Mouse (Mus musculus): ENCODE results near the gene Mbtps1.

Gene Mbtps1

DNA sequence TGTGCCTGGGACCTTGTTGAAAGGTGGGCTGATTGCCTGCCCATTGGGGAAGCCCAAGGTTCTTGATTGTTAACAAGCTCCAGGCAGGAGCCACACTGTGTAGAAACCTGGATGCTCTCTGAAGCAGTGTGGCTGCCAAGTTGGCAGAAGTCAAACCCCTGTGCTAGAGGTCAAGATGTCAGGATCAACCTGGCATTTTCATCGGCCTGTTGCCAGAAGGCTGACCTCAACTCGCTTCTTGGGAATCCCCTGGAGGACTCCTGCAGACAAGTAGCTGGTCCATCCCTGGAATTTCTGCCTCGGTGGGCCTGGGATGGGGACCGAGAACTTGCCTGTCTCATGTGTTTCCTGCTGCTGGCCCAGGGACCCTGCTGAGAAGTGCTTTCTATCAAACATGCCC, 56.4 kb downstream of the Mbtps1 start:
- DNase-seq (ENCODE audit: low spot score), result no peak

DNA sequence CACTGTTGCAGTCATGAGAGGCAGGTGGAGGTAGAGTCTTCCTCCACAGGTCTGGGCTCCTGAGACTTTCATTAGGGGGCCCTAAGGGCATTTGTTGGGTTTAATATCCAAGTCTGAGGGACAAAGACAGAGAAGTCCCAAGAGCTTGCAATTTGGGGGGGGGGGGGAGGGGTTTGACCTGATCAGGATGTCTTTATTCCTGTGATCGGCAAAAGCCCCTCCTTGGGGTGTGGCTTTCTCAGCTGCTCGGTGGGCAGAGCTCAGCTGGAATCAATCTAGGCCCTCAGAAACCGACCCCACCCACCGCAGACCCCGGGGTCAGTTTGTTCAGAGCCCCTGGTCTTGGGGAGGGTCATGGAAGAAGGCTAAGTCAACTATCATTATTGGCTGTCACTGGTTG, 56.9 kb downstream of the Mbtps1 start, which contains the start of gene Slc38a8:
Slc38a8 (minus strand) TSS at position 101 of the 400 bp plus-strand sequence.
- DNase-seq (ENCODE audit: low spot score), result no peak

DNA sequence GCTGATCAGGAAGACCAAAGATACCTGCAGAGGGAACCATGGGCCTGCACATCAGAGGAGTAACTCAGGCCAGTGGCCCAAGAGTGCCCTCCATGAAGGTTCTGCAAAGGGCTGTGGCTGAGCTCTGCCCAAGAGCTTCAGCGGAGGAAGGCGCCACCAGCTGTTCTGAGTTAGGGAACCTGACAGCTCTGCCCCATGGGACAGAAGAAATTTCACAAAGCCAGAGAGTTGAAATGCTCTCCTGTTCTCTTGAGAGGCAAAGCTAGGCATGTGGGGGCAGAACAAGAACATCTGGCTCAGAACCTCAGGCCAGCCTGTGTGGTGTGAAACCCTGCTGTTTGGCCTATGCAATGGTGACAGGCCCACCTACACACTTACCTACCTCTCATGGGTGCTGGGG, 58.7 kb downstream of the Mbtps1 start:
- DNase-seq (ENCODE audit: low spot score), result peak; percentile 40

DNA sequence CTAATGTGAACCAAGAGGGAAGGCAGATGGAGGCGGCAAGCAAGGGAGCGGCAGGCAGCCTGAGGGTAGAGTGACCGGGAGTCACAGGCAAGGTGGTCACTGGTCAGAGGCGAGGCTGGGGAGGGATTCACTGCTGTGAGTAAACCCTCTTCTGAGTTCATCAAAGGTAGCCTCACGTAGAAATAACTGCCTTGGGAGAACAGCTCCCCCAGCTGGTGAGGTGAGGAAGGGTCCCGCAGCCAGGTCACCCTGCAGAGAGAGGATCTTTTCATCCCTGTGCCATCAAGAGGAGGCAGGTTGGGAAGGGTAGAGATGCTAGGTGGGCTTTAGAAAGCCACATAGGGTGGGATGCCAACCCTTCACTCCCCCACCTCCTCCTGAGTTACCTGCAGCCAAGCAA, 61.7 kb downstream of the Mbtps1 start:
- DNase-seq (ENCODE audit: low spot score), result peak; percentile 58

DNA sequence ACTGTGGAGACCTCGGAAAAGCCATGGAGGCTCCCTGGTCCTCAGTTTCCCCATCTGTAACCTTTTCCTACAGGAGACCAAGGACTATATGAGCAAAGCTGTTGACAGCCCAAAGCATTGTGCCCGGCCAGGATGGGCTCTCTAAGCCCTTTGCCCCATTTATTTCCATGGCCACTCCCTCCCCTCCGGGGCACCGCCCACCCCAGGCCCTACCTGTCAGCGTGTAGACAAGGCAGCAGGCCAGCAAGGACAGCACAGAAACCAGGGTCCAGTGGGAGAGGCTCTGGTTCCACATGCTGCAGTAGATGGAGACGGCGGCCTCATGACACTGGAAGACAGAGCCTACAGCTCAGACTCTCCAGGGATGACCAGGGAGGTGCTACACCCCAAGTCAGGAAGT, 71.4 kb downstream of the Mbtps1 start:
- no peak for DNase-seq (ENCODE audit: low spot score)

DNA sequence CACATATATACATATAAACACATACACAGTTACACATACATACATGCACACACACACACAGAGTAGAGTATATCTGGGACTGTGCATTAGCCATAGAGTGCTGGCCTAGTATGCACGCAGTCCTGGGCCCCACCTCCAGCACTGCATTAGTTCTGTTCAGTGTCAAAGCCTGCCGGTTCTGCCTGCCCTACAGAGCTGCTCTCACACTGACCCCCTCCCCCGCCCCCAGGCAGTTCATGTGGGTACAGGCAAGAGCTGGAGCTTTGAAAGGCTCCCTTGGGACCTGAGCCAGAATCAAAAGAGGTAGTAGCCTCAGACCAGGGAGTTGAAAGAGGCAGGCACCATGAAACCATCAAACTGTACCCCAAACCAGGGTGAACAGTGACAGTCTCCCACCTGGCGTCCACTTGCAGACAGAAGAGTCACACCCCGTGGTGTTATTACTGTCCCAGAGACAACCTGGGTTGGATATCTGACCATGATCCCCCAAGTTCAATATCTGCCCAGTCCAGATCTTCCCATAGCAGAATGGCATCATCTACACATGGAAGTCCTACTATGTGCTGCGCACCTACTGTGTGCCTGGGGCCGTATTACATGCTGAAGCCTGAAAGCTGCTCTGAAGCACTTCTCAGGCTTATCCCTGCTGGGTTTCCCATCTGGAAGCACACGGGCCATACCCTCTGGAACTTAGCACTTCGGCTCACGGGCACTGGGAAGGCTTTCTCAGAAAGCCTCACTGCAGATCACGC, 74.2 kb downstream of the Mbtps1 start:
- peak; percentile 63 for DNase-seq (ENCODE audit: low spot score)

DNA sequence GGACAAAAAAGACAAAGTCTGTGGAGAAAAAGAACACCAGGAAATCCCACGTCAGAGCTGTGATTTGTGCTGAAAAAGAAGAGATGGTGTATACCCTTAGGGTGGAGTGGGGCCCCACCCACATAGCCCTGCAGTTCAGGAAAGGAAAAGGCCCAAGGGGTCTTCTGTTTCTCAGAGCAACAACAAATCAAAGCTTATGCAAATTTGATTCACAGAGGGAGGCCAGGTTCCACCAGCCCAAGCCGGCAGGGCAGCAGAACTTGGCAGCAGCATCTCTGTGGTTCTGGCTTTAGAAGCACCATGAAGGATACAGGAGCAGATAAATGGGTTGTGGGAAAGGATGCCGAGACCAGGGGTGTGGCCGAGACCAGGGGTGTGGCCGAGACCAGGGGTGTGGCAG, 79.9 kb downstream of the Mbtps1 start:
- DNase-seq (ENCODE audit: low spot score), result no peak

DNA sequence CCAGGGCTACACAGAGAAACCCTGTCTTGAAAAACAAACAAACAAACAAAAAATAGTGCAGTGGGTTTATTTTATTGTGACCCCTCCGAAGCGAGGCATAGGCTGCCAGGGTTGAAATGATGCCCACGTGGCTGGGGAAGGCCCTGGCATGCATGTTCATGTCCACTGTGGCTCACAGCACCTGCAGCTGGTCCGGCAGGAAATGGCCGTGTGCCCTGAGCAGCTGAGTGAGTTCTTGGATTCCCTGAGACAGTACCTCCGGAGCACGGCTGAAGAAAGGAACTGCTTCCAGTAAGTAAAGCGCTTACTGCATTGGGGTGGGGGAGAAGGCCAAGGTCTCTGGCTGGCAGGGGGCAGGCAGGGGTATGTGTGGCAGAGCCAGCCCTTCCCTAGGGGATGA, 90.4 kb downstream of the Mbtps1 start:
- no peak for DNase-seq (ENCODE audit: low spot score)

DNA sequence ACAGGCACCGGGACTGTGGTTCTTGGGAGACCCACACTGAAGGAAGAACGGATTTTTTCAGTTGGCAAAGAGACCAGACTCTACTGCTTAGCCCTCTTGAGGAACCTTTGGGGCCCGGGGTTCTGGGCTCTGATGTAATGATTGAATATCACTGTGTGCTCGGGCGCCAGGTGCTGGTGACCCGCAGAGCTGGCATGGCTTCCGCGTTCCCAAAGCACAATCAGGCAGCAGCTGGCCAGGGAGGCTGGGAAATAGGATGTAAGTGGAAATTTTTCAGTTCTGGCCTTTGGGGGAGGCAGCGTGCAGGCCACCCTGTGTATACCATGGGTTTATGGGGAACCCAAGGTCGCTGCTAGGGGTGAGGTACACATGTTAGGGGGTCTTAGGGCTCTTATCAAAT, 91.7 kb downstream of the Mbtps1 start:
- DNase-seq (ENCODE audit: low spot score), result no peak

DNA sequence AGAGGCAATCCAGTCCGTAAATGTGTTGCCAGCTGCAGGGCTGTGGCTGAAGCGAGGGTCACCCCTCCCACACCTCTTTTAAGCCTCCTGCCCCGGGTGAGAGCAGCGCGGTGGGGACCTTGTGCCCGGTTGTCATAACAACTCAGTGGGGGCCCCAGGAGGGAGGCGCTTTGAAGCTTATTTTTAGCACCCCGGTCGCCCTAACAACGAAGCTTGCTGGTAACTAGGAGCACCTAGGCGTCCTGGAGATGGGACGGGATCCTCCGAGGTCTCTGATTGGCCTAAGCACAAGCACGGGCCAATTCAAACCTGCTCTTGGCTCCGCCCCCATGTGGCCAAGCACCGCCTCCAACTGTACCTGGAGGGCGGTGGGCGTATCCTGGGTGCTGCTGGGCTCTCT, 92.4 kb downstream of the Mbtps1 start:
- peak; percentile 45 for DNase-seq (ENCODE audit: low spot score)

DNA sequence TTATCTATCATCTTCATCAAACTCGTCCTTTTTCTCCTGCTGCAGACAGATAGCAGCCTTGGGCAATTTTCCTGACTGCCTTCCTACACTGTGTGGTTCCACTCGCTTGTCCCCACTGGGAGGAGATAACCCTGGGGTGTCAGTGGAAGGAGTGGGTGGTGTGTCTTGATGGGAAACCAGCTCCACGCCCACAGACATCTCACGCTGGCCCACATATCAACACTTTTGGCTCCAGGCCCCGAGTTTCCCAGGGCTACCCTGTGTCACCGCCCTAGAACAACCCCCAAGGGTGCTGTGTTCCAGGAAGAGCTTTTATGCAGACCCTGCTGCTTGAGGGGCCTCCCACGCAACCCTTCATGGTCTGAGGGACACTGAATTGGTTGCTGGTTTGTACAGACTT, 94.8 kb downstream of the Mbtps1 start:
- DNase-seq (ENCODE audit: low spot score), result no peak

DNA sequence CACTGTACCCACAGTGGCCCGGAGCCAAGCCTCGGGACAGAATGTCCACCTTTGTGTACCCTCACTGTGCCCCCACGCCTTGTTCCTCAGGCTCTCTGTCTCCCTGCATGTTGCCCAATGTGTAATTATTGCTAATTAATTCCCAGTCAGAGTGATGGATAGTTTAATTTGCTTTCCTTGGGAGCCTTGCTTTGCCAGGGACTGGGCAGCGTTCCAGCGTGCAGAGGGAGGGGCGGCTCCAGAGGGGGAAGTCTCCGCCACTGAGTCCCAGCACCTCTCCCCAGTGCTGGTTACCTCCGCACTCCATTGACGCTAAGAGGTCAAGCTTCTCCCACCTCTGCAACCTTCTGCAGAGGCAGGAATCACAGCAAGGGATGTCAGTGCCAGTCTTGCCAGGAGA, 97.2 kb downstream of the Mbtps1 start:
- DNase-seq (ENCODE audit: low spot score), result peak; percentile 66

DNA sequence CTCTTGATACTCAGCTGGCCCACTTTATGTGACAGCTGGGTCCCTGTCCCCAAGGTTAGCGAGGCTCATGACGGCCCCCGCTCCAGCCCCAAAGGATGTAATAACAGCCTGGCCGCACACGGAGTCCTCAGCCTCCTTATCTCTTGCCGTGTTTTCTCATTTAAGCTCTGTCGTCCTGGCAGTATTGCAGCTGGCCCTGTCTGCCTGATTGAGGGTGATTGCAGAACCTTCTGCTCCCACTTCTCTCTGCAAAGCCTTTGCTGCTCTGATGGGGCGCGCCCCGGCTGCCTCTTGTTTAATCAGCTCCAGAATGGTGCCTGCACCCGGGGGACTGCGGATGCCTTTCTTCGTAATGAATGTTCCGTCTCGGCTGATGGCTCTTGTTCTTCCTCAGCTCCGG, 98.8 kb downstream of the Mbtps1 start:
- peak; percentile 81 for DNase-seq (ENCODE audit: low spot score)

All from MN1 (cell line).